Mouse (Mus musculus) lung, embryonic 14.5 days (tissue): ENCODE results near the gene Glra1. TPM values are rescaled to one million over a fixed set of nuclear protein-coding genes. Genes with fewer than 3 reads are reported as not detected.

ENCODE experiments used
- ATAC-seq: fragments of 200-750 bp; cut with Nextera tagmentation; 2 replicates; pipeline ENCODE4 v1.8.0; 2017; ENCODE audit warnings: mild to moderate bottlenecking, moderate TSS enrichment, moderate library complexity; ENCODE audit not compliant: insufficient read depth
- DNase-seq: peaks from one replicate; pipeline ENCODE4 v3.0.0-alpha.2; 2015
- H3K27ac ChIP-seq: fragments of 300-500 bp; sonication (generic); 2 replicates; pipeline ENCODE4 v1.5.1; 2014; ENCODE audit warnings: low read depth, mild to moderate bottlenecking, moderate library complexity
- H3K27me3 ChIP-seq: fragments of 300-500 bp; sonication (generic); 2 replicates; pipeline ENCODE4 v1.6.1; 2014; ENCODE audit warnings: low read length, control low read depth; ENCODE audit not compliant: insufficient read depth
- H3K36me3 ChIP-seq: fragments of 300-500 bp; sonication (generic); 2 replicates; pipeline ENCODE4 v1.6.1; 2014; ENCODE audit warnings: control low read depth; ENCODE audit not compliant: insufficient read depth
- H3K4me1 ChIP-seq: fragments of 300-500 bp; sonication (generic); 2 replicates; pipeline ENCODE4 v1.6.1; 2014; ENCODE audit warnings: antibody characterized with exemption, control low read depth; ENCODE audit not compliant: insufficient read depth
- H3K4me2 ChIP-seq: fragments of 300-500 bp; sonication (generic); 2 replicates; pipeline ENCODE4 v1.6.1; 2014; ENCODE audit warnings: mild to moderate bottlenecking
- H3K4me3 ChIP-seq: fragments of 300-500 bp; sonication (generic); 2 replicates; pipeline ENCODE4 v1.5.1; 2014; ENCODE audit warnings: low read depth, low read length
- H3K9ac ChIP-seq: fragments of 300-500 bp; sonication (generic); 2 replicates; pipeline ENCODE4 v1.6.1; 2014
- H3K9me3 ChIP-seq: fragments of 300-500 bp; sonication (generic); 2 replicates; pipeline ENCODE4 v1.6.1; 2016; ENCODE audit warnings: low read depth, low read length, control low read depth
- CTCF ChIP-seq: IDR thresholded peaks from 2 replicates; pipeline ENCODE4 v1.5.1; 2016; ENCODE audit warnings: antibody characterized with exemption, low read depth
- WGBS: fragments of 180-500 bp; shearing (Covaris S2); extraction: QIAGEN DNeasy Blood & Tissue Kit; methylation state at CpG from one replicate; pipeline ENCODE4 v1.1.7; 2014; 5-methylcytosine and 5-hydroxymethylcytosine counted together
- microRNA-seq: library from miRNA; unstranded; fragments of <30 nt; microRNA quantifications from one replicate; pipeline ENCODE4, GENCODE M21; 2016; ENCODE audit warnings: borderline number of aligned reads
- polyA plus RNA-seq: library from polyadenylated mRNA; unstranded; fragments of >200 nt; fragmentation: Nextera tagmentation; extraction: Ambion mirVana; gene quantifications from 2 replicates; pipeline ENCODE4 v1.2.1, GENCODE M21; 2014

Gene Glra1
- polyA plus RNA-seq, 1 experiment from 2014 or later, result not detected

GRCm38 (mm10) chr11:55468012-55468411, 140.0 kb downstream of the Glra1 start:
- H3K9ac ChIP-seq, result peak overlapping the region; percentile 63
- WGBS, result 72% methylated on average over 10 of the region's 10 CpGs
- no peaks in the 10 kb centered on the region for H3K27me3 ChIP-seq
- H3K36me3 ChIP-seq, result peaks cover 17% of the 10 kb centered on the region; the same call in 1 of the 2 replicates
- ATAC-seq (no peak), DNase-seq (peak; percentile 14)
- 0 out of 2 replicates have a peak, but pooled peaks cover 5% of the 10 kb centered on the region for H3K4me1 ChIP-seq
- TF ChIP-seq CTCF, result no peak
- H3K27ac ChIP-seq, result peak overlapping the region; percentile 93
- H3K9me3 ChIP-seq, result no peaks in the 10 kb centered on the region
- H3K4me2 ChIP-seq, result peak overlapping the region; percentile 81
- peak overlapping the region; percentile 100 for H3K4me3 ChIP-seq

- H3K4me3 ChIP-seq, result no peak overlapping the region
- no peaks in the 10 kb centered on the region for H3K9me3 ChIP-seq
- no peak for TF ChIP-seq CTCF
- DNase-seq (no peak), ATAC-seq (no peak)
- H3K36me3 ChIP-seq, result no peaks in the 10 kb centered on the region
- H3K27ac ChIP-seq, result no peak overlapping the region
- WGBS, result 76% methylated on average over 3 of the region's 3 CpGs
- 0 out of 2 replicates have a peak, but pooled peaks cover 8% of the 10 kb centered on the region for H3K4me1 ChIP-seq
- H3K9ac ChIP-seq, result no peak overlapping the region
- no peaks in the 10 kb centered on the region for H3K27me3 ChIP-seq
- H3K4me2 ChIP-seq, result no peak overlapping the region
These were observed 142.8 kb downstream of the Glra1 start for GRCm38 (mm10) chr11:55465177-55465576.

DNA sequence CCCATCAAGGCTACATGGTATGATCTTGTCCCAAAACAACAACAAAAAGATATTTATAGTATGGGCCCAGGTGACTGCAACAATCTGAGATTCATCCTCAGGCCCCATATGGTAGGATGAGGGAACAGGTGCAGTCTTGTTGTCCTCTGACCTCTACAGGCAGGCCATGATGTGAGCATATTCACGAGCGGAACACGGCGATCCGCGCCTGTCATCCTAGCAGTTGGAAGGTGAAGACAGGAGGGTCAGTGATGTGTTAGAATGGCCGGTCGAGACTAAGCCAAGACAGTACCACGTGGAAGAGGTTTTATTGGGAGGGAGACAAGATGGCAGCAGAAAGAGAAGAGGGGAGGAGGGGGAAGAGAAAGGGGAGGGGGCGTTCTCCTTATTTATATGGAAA, 143.3 kb downstream of the Glra1 start:
- H3K27me3 ChIP-seq, result no peaks in the 10 kb centered on the region
- WGBS, result 79% methylated on average over 10 of the region's 10 CpGs
- H3K9me3 ChIP-seq, result no peaks in the 10 kb centered on the region
- H3K4me3 ChIP-seq, result no peak overlapping the region
- H3K4me2 ChIP-seq, result no peak overlapping the region
- no peaks in the 10 kb centered on the region for H3K36me3 ChIP-seq
- no peak overlapping the region for H3K9ac ChIP-seq
- peaks cover 10% of the 10 kb centered on the region; the same call in 1 of the 2 replicates for H3K4me1 ChIP-seq
- TF ChIP-seq CTCF, result no peak
- no peak overlapping the region for H3K27ac ChIP-seq
- ATAC-seq (no peak), DNase-seq (no peak)

Small RNA genes within 50 kb of the gene (microRNA-seq; reads per million reads assigned to microRNA genes)
- not detected for gene Mir7652

Other genes with a start within 250 kb of the Glra1 start
- 1,429 and 1,454 TPM in 2 replicates for gene Sparc, start 185.0 kb downstream of the Glra1 start, polyA plus RNA-seq
- 506 and 535 TPM in 2 replicates for gene Atox1, start 147.0 kb downstream of the Glra1 start, polyA plus RNA-seq
- gene G3bp1, start 138.5 kb downstream of the Glra1 start, polyA plus RNA-seq, result 203 and 217 TPM in 2 replicates